14 mouse cellular contexts compared by ENCODE assay signal in genomic region chr4:128270931-128271330, GRCm38 (mm10). TPM values are rescaled to one million over a fixed set of nuclear protein-coding genes. Genes with fewer than 3 reads are reported as not detected.
DNase-seq lines count a peak whose midpoint lies in the region; ATAC-seq and TF ChIP-seq lines count a peak whose summit lies in the region.
"Had no signal": no experiment of that assay in that cellular context is flagged by ENCODE, and none has a peak within 500 bp of the region (broad histone marks: within the 10 kb centered on the region; RNA-seq: fewer than 3 reads in every experiment).

No protein-coding gene starts in this region.

- WGBS in heart, embryonic 10.5 days = 85% methylated on average over 19 of the region's 19 CpGs
- WGBS in limb, embryonic 14.5 days = 59% methylated on average over 19 of the region's 19 CpGs
- 89% methylated on average over 19 of the region's 19 CpGs for WGBS in limb, embryonic 10.5 days

- peak; percentile 20 to 28 for DNase-seq in heart, postnatal 14 days
- no peak for DNase-seq in heart, embryonic 10.5 days (ENCODE audit: low spot score)
- DNase-seq in limb, embryonic 14.5 days (ENCODE audit: low spot score) = peak; percentile 18
- no peak for DNase-seq in limb, embryonic 10.5 days (ENCODE audit: low spot score)
- DNase-seq in brain, adult 2 months (ENCODE audit: low read depth, low spot score) = peak; percentile 26
- DNase-seq in kidney, postnatal 4 days = peak; percentile 77 to 82
- DNase-seq in urinary bladder, postnatal 14 days (ENCODE audit: low spot score) = no peak
- DNase-seq: adrenal gland, postnatal 25 days; cerebellum, adult 8-10 months; gastrocnemius, postnatal 25 days had no signal

- no peak overlapping the region for H3K4me3 ChIP-seq in heart, embryonic 10.5 days
- H3K4me3 ChIP-seq in limb, embryonic 14.5 days (replicated peaks; ENCODE audit: low read length) = no peak overlapping the region
- no peak overlapping the region for H3K4me3 ChIP-seq in limb, embryonic 10.5 days
- H3K4me3 ChIP-seq: limb, embryonic 13.5 days had no signal

- H3K4me1 ChIP-seq in heart, embryonic 10.5 days = no peaks in the 10 kb centered on the region
- 0 out of 2 replicates have a peak, but pooled peaks cover 7% of the 10 kb centered on the region for H3K4me1 ChIP-seq in limb, embryonic 14.5 days (ENCODE audit: control insufficient read depth, insufficient read depth, low read length)
- peaks cover 9% of the 10 kb centered on the region; the same call in 1 of the 2 replicates for H3K4me1 ChIP-seq in limb, embryonic 10.5 days

- H3K9me3 ChIP-seq in heart, embryonic 10.5 days = peaks cover 4% of the 10 kb centered on the region; the same call in 1 of the 2 replicates
- H3K9me3 ChIP-seq in limb, embryonic 14.5 days (ENCODE audit: control insufficient read depth, low read length) = no peaks in the 10 kb centered on the region
- H3K9me3 ChIP-seq in limb, embryonic 10.5 days (replicated peaks) = no peaks in the 10 kb centered on the region
- H3K9me3 ChIP-seq: limb, embryonic 13.5 days had no signal

- H3K36me3 ChIP-seq in heart, embryonic 10.5 days = no peaks in the 10 kb centered on the region
- no peaks in the 10 kb centered on the region for H3K36me3 ChIP-seq in limb, embryonic 14.5 days (ENCODE audit: control insufficient read depth, insufficient read depth, low read length)
- H3K36me3 ChIP-seq in limb, embryonic 10.5 days = no peaks in the 10 kb centered on the region
- H3K36me3 ChIP-seq: limb, embryonic 13.5 days had no signal

- H3K27ac ChIP-seq in heart, embryonic 10.5 days = no peak overlapping the region
- no peak overlapping the region for H3K27ac ChIP-seq in limb, embryonic 14.5 days (replicated peaks; ENCODE audit: low read depth, low read length)
- H3K27ac ChIP-seq in limb, embryonic 10.5 days = no peak overlapping the region
- H3K27ac ChIP-seq: limb, embryonic 13.5 days had no signal

- no peak for TF ChIP-seq POLR2A in limb, embryonic 14.5 days (IDR thresholded peaks at IDR 0.05; ENCODE audit: borderline replicate concordance, extremely low read depth, insufficient read depth, insufficient read length)

- no peak overlapping the region for H3K9ac ChIP-seq in limb, embryonic 14.5 days (ENCODE audit: low read depth, low read length, severe bottlenecking)
- H3K9ac ChIP-seq: limb, embryonic 13.5 days had no signal

- H3K27me3 ChIP-seq in heart, embryonic 10.5 days (ENCODE audit: insufficient read depth, poor library complexity, severe bottlenecking) = no peaks in the 10 kb centered on the region
- H3K27me3 ChIP-seq in limb, embryonic 14.5 days (ENCODE audit: control insufficient read depth, insufficient read depth, low read length) = no peaks in the 10 kb centered on the region
- H3K27me3 ChIP-seq in limb, embryonic 10.5 days (ENCODE audit: low read depth, poor library complexity, severe bottlenecking) = no peaks in the 10 kb centered on the region
- H3K27me3 ChIP-seq: limb, embryonic 13.5 days had no signal

- ATAC-seq in limb, embryonic 14.5 days (ENCODE audit: low FRiP score, low read depth) = no peak
- ATAC-seq: midbrain, embryonic 16.5 days had no signal

- intact Hi-C loops in heart, postnatal 14 days (cut with DNase I) = no loop called here

- no peak overlapping the region for H3K4me2 ChIP-seq in limb, embryonic 14.5 days (replicated peaks; ENCODE audit: low read depth, low read length, severe bottlenecking)
- H3K4me2 ChIP-seq: limb, embryonic 13.5 days had no signal

RNA-seq across cellular contexts. Expression of gene Hmgb4, which starts 10.2 kb away (rescaled TPM):
- not detected for total RNA-seq in heart, postnatal 14 days (2021)
- polyA plus RNA-seq in heart, embryonic 10.5 days (2016; fragmentation: Nextera tagmentation; extraction: Ambion mirVana) = not detected in 2 replicates
- not detected in 2 replicates for polyA plus RNA-seq in limb, embryonic 14.5 days (2012; rRNA removed)
- not detected in 2 replicates for polyA plus RNA-seq in limb, embryonic 14.5 days (2014; fragmentation: Nextera tagmentation; extraction: Ambion mirVana)
- polyA plus RNA-seq in limb, embryonic 10.5 days (2016; fragmentation: Nextera tagmentation; extraction: Ambion mirVana) = not detected in 2 replicates
- total RNA-seq: adrenal gland, postnatal 25 days; gastrocnemius, postnatal 25 days; heart, postnatal 25 days; layer of hippocampus, postnatal 10 days had no signal
- polyA plus RNA-seq: limb, embryonic 13.5 days had no signal

Comparison
In these comparisons a context has a peak if more than half of its experiments do, and no peak if none do; other contexts are left out.
1. DNase-seq: peak in heart, postnatal 14 days (2 of 2), limb, embryonic 14.5 days (single experiment), brain, adult 2 months (single experiment) and kidney, postnatal 4 days (2 of 2); none in heart, embryonic 10.5 days (single experiment), limb, embryonic 10.5 days (single experiment) and urinary bladder, postnatal 14 days (single experiment).